Mouse (Mus musculus) MEL (cell line): Measurements from ENCODE around the gene Taldo1. TPM values are rescaled to one million over a fixed set of nuclear protein-coding genes. Genes with fewer than 3 reads are reported as not detected.

ENCODE experiments used
- DNase-seq: peaks from one replicate; pipeline ENCODE4 v3.0.0; 2011; ENCODE audit warnings: low read depth, low spot score
- H3K27ac ChIP-seq: 2 replicates; pipeline ENCODE4 v1.5.1; 2012; ENCODE audit warnings: low read depth, mild to moderate bottlenecking, control low read depth, low read length, moderate library complexity; ENCODE audit not compliant: control insufficient read depth
- H3K27me3 ChIP-seq, 2 experiments: fragments of 150-350 bp in 1 of 2; sonication (generic) in 1 of 2; 2 replicates each; pipeline ENCODE4 v1.6.1; 2012; ENCODE audit warnings: low read length in 2 of 2, mild to moderate bottlenecking in 2 of 2, improper control_type of control experiment in 1 of 2, moderate library complexity in 1 of 2; ENCODE audit not compliant: insufficient read depth in 2 of 2, control insufficient read depth in 1 of 2
- H3K36me3 ChIP-seq, 2 experiments: 2 replicates each; pipeline ENCODE4 v1.6.1; 2012 to 2014; ENCODE audit warnings: low read length in 2 of 2, improper control_type of control experiment in 1 of 2, inconsistent platforms in 1 of 2, mild to moderate bottlenecking in 1 of 2; ENCODE audit not compliant: insufficient read depth in 2 of 2, control insufficient read depth in 1 of 2
- H3K4me1 ChIP-seq, 2 experiments: fragments of 150-350 bp in 1 of 2; sonication (generic) in 1 of 2; 2 replicates each; pipeline ENCODE4 v1.6.1; 2012; ENCODE audit warnings: low read length in 2 of 2, improper control_type of control experiment in 1 of 2, mild to moderate bottlenecking in 1 of 2; ENCODE audit not compliant: insufficient read depth in 2 of 2, control insufficient read depth in 1 of 2
- H3K4me3 ChIP-seq, 2 experiments: fragments of 150-350 bp in 1 of 2; sonication (generic) in 1 of 2; 2 replicates each; pipeline ENCODE4 v1.5.1; 2012; ENCODE audit warnings: low read depth in 2 of 2, low read length in 2 of 2, mild to moderate bottlenecking in 2 of 2, moderate library complexity in 2 of 2, control low read depth in 1 of 2, improper control_type of control experiment in 1 of 2; ENCODE audit not compliant: control insufficient read depth in 1 of 2, insufficient read depth in 1 of 2
- H3K79me2 ChIP-seq: 2 replicates; pipeline ENCODE4 v1.6.1; 2012; ENCODE audit warnings: mild to moderate bottlenecking, low read length, moderate library complexity; ENCODE audit not compliant: control insufficient read depth, poor library complexity, insufficient read depth
- H3K9ac ChIP-seq: 2 replicates; pipeline ENCODE4 v1.6.1; 2012; ENCODE audit warnings: low read depth, mild to moderate bottlenecking, control low read depth, low read length, moderate library complexity; ENCODE audit not compliant: control insufficient read depth, poor library complexity, severe bottlenecking
- H3K9me3 ChIP-seq: fragments of 150-350 bp; sonication (generic); replicated peaks from 2 replicates; pipeline ENCODE4 v1.6.1; 2012; ENCODE audit warnings: mild to moderate bottlenecking, low read length, improper control_type of control experiment, moderate library complexity; ENCODE audit not compliant: insufficient read depth
- ETS1 ChIP-seq: IDR thresholded peaks from 2 replicates; pipeline ENCODE4 v1.6.1; 2012; ENCODE audit warnings: low read depth, mild to moderate bottlenecking, inconsistent platforms, low read length, improper control_type of control experiment, moderate library complexity
- HCFC1 ChIP-seq: IDR thresholded peaks from 2 replicates; pipeline ENCODE4 v1.6.1; 2012; ENCODE audit warnings: low read depth, mild to moderate bottlenecking, inconsistent platforms, low read length, improper control_type of control experiment, moderate library complexity
- MXI1 ChIP-seq: IDR thresholded peaks from 2 replicates; pipeline ENCODE4 v1.6.1; 2011; ENCODE audit warnings: mild to moderate bottlenecking, low read depth, low read length, improper control_type of control experiment
- MYB ChIP-seq: IDR thresholded peaks from 2 replicates; pipeline ENCODE4 v1.6.1; 2011; ENCODE audit warnings: mild to moderate bottlenecking, low read depth, low read length, improper control_type of control experiment
- MYC ChIP-seq: IDR thresholded peaks from 2 replicates; pipeline ENCODE4 v1.6.1; 2011; ENCODE audit warnings: low read depth, mild to moderate bottlenecking, low read length, improper control_type of control experiment, moderate library complexity
- POLR2AphosphoS2 ChIP-seq: IDR thresholded peaks from 2 replicates; pipeline ENCODE4 v1.6.1; 2011; ENCODE audit warnings: low read length, improper control_type of control experiment
- POLR2AphosphoS5 ChIP-seq: IDR thresholded peaks from 2 replicates; pipeline ENCODE4 v1.6.1; 2012; ENCODE audit warnings: low read depth, borderline replicate concordance, mild to moderate bottlenecking, inconsistent platforms, low read length, moderate library complexity, mixed read lengths
- RAD21 ChIP-seq: IDR thresholded peaks from 2 replicates; pipeline ENCODE4 v1.6.1; 2011; ENCODE audit warnings: mild to moderate bottlenecking, low read depth, low read length, improper control_type of control experiment
- SIN3A ChIP-seq: IDR thresholded peaks from 2 replicates; pipeline ENCODE4 v1.6.1; 2012; ENCODE audit warnings: low read length, improper control_type of control experiment, inconsistent platforms
- SMC3 ChIP-seq: IDR thresholded peaks from 2 replicates; pipeline ENCODE4 v1.6.1; 2011; ENCODE audit warnings: low read depth, low read length, improper control_type of control experiment
- TAL1 ChIP-seq: IDR thresholded peaks from 2 replicates; pipeline ENCODE4 v1.6.1; 2012; ENCODE audit warnings: mild to moderate bottlenecking, inconsistent platforms, low read length, moderate library complexity, mixed read lengths
- USF1 ChIP-seq: IDR thresholded peaks from 2 replicates; pipeline ENCODE4 v1.6.1; 2014; ENCODE audit warnings: low read depth, mild to moderate bottlenecking, inconsistent platforms, low read length, improper control_type of control experiment, moderate library complexity
- ZC3H11A ChIP-seq: IDR thresholded peaks from 2 replicates; pipeline ENCODE4 v1.6.1; 2012; ENCODE audit warnings: low read depth, mild to moderate bottlenecking, inconsistent platforms, low read length, improper control_type of control experiment
- ZKSCAN1 ChIP-seq: IDR thresholded peaks from 2 replicates; pipeline ENCODE4 v1.6.1; 2012; ENCODE audit warnings: low read depth, mild to moderate bottlenecking, inconsistent platforms, low read length, improper control_type of control experiment, moderate library complexity
- ZMIZ1 ChIP-seq: IDR thresholded peaks from 2 replicates; pipeline ENCODE4 v1.6.1; 2012; ENCODE audit warnings: low read depth, mild to moderate bottlenecking, inconsistent platforms, low read length, improper control_type of control experiment, moderate library complexity
- polyA plus RNA-seq, 2 experiments: library from polyadenylated mRNA; stranded (reverse) in 1 of 2; unstranded in 1 of 2; fragments of >175 nt in 1 of 2; fragments of >200 nt in 1 of 2; gene quantifications; 2 replicates each; pipeline versions ENCODE4 v1.2.1 to v1.2.4; 2012; ENCODE audit warnings: low replicate concordance in 2 of 2, low read depth in 1 of 2; ENCODE audit not compliant: insufficient read length in 2 of 2, insufficient read depth in 1 of 2, missing spikeins in 1 of 2
- total RNA-seq: library from RNA; depleted of rRNA; stranded (reverse); fragments of 300-350 nt; gene quantifications from 2 replicates; pipeline ENCODE4 v1.2.3, GENCODE M21; 2012

The Taldo1 gene
- total and polyA plus RNA-seq, 3 experiments, result 298 to 415 TPM; not detected in 1

- TF ChIP-seq POLR2AphosphoS5, result no peak
- TF ChIP-seq POLR2AphosphoS2, result peak; percentile 4; the same call in 1 of the 2 replicates
- Histone ChIP-seq H3K27ac (no peak within 1 kb of the TSS), H3K9ac (no peak within 1 kb of the TSS), H3K36me3 (peaks cover 0 to 4% of the 10 kb centered on the region in 2 experiments; a peak in 2 of 4 replicates), H3K4me1 (peaks cover 0 to 6% of the 10 kb centered on the region in 2 experiments; a peak in 1 of 4 replicates), H3K79me2 (0 out of 2 replicates have a peak, but pooled peaks cover under 1% of the 10 kb centered on the region), H3K9me3 (no peaks in the 10 kb centered on the region), H3K27me3 (no peaks in the 10 kb centered on the region), H3K4me3 (no peak within 1 kb of the TSS)
- no peak for DNase-seq
These were observed 37.3 kb downstream of the Taldo1 start, which contains the start of gene Cend1 for GRCm38 (mm10) chr7:141429310-141429709. TSS of gene Cend1 (minus strand) at chr7:141429491.

DNA sequence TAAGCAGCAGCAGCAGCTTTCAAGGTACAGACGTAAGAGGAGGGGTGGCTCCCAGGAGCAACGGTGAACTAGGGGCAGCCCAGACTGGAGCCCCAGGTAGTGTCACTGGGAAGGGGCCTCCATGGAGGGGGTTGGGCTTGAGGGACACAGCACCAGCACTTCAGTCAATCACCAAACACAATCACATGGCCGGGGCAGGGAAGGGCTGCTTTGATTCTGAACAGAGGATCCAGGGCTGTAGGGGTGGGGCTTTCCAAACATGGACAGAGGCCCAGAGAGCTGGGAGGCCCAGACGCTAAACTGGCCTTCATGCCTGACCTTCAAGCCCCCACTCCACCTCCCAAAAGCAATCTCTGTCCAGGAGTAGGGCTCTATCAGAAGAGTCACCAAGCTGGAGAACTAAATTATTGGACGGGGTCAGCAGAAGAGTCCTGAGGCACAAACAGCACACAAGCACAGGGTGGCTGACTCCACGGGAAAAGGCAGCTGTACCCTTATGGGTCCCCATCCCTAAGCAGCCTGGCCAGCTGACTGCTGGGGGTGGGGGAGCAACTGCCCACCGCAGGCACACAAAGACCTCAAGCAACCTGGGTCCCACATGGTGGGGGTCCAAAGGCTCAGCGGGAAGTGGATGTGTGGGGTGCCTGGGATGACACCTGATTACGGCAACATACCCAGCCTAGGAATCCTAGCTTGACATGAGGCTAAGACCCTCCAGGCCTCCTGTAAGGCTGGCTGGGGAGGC is 38.0 kb downstream of the Taldo1 start:
- Histone ChIP-seq H3K9ac (no peak overlapping the region), H3K27me3 (no peaks in the 10 kb centered on the region), H3K4me1 (peaks cover 0 to 13% of the 10 kb centered on the region in 2 experiments; a peak in 3 of 4 replicates), H3K36me3 (peaks cover 0 to 10% of the 10 kb centered on the region in 2 experiments; a peak in 2 of 4 replicates), H3K27ac (no peak overlapping the region), H3K79me2 (peaks cover 8% of the 10 kb centered on the region; the same call in 1 of the 2 replicates), H3K9me3 (no peaks in the 10 kb centered on the region), H3K4me3 (no peak overlapping the region)
- no peak for DNase-seq
- TF ChIP-seq TAL1, result no peak
- TF ChIP-seq RAD21, result no peak
- TF ChIP-seq USF1, result no peak
- TF ChIP-seq ZKSCAN1, result no peak
- TF ChIP-seq SMC3, result no peak
- TF ChIP-seq POLR2AphosphoS5, result no peak
- TF ChIP-seq MYB, result no peak
- no peak for TF ChIP-seq ZC3H11A
- no peak for TF ChIP-seq MYC
- no peak for TF ChIP-seq MXI1
- TF ChIP-seq ZMIZ1, result no peak
- no peak for TF ChIP-seq ETS1
- TF ChIP-seq SIN3A, result no peak
- TF ChIP-seq HCFC1, result no peak
